Mouse (Mus musculus) layer of hippocampus, adult 2 months (tissue): ENCODE data around the gene Fli1. TPM values are rescaled to one million over a fixed set of nuclear protein-coding genes. Genes with fewer than 3 reads are reported as not detected.

Experiments used
- DNase-seq, 2 experiments: peaks; one replicate each; pipeline ENCODE4 v3.0.0; 2022; ENCODE audit warnings: low spot score in 2 of 2
- H3K27ac ChIP-seq: fragments of 200-600 bp; 2 replicates; pipeline ENCODE4 v1.8.1; 2022
- H3K4me3 ChIP-seq: fragments of 200-600 bp; 2 replicates; pipeline ENCODE4 v1.8.1; 2022; ENCODE audit warnings: mild to moderate bottlenecking
- CTCF ChIP-seq: fragments of 200-600 bp; conservative IDR thresholded peaks from 2 replicates; pipeline ENCODE4 v1.8.1; 2022; ENCODE audit warnings: antibody characterized with exemption, mild to moderate bottlenecking, moderate library complexity
- total RNA-seq, 2 experiments: library from RNA; stranded (reverse); gene quantifications; 2 replicates each; pipeline ENCODE4 v1.2.3; 2021

Fli1 gene
- total RNA-seq, 2 experiments from 2014 or later = 4.0 to 4.3 TPM

- Histone ChIP-seq H3K4me3 (no peak overlapping the region), H3K27ac (no peak overlapping the region)
- DNase-seq = no peak
- no peak for TF ChIP-seq CTCF
Observed at GRCm38 (mm10) chr9:32500063-32500462, 42.6 kb downstream of the Fli1 start.

- Histone ChIP-seq H3K27ac (no peak overlapping the region), H3K4me3 (no peak overlapping the region)
- TF ChIP-seq CTCF = no peak
- no peak for DNase-seq
Observed at GRCm38 (mm10) chr9:32499469-32499868, 43.2 kb downstream of the Fli1 start.

- Histone ChIP-seq H3K4me3 (no peak overlapping the region), H3K27ac (no peak overlapping the region)
- TF ChIP-seq CTCF = no peak
- DNase-seq = no peak
Observed at GRCm38 (mm10) chr9:32495643-32495997, 47.0 kb downstream of the Fli1 start.

GRCm38 (mm10) chr9:32494891-32495642 lies 47.6 kb downstream of the Fli1 start:
- no peak overlapping the region for H3K27ac ChIP-seq
- TF ChIP-seq CTCF = no peak
- no peak for DNase-seq
- H3K4me3 ChIP-seq = no peak overlapping the region

- TF ChIP-seq CTCF = peak; percentile 43
- no peak for DNase-seq
- Histone ChIP-seq H3K27ac (no peak overlapping the region), H3K4me3 (no peak overlapping the region)
Observed at GRCm38 (mm10) chr9:32493588-32494423, 48.9 kb downstream of the Fli1 start.

GRCm38 (mm10) chr9:32492753-32493152 lies 49.9 kb downstream of the Fli1 start:
- no peak for DNase-seq
- Histone ChIP-seq H3K27ac (no peak overlapping the region), H3K4me3 (no peak overlapping the region)
- TF ChIP-seq CTCF = no peak

- no peak overlapping the region for H3K4me3 ChIP-seq
- TF ChIP-seq CTCF = no peak
- no peak for DNase-seq
- H3K27ac ChIP-seq = no peak overlapping the region
Observed at GRCm38 (mm10) chr9:32491484-32491883, 51.2 kb downstream of the Fli1 start.

- no peak for DNase-seq
- Histone ChIP-seq H3K27ac (no peak overlapping the region), H3K4me3 (no peak overlapping the region)
- TF ChIP-seq CTCF = no peak
Observed at GRCm38 (mm10) chr9:32489794-32490358, 52.8 kb downstream of the Fli1 start.

- DNase-seq = no peak
- TF ChIP-seq CTCF = no peak
- no peak overlapping the region for H3K4me3 ChIP-seq
- no peak overlapping the region for H3K27ac ChIP-seq
Observed at GRCm38 (mm10) chr9:32489315-32489714, 53.3 kb downstream of the Fli1 start.

GRCm38 (mm10) chr9:32488627-32489026 lies 54.0 kb downstream of the Fli1 start:
- DNase-seq = no peak
- TF ChIP-seq CTCF = no peak
- Histone ChIP-seq H3K4me3 (no peak overlapping the region), H3K27ac (no peak overlapping the region)

- Histone ChIP-seq H3K27ac (no peak overlapping the region), H3K4me3 (no peak overlapping the region)
- DNase-seq = no peak
- TF ChIP-seq CTCF = no peak
Observed at GRCm38 (mm10) chr9:32487823-32488222, 54.8 kb downstream of the Fli1 start.

GRCm38 (mm10) chr9:32487401-32487800 lies 55.3 kb downstream of the Fli1 start:
- no peak overlapping the region for H3K4me3 ChIP-seq
- no peak for TF ChIP-seq CTCF
- H3K27ac ChIP-seq = no peak overlapping the region
- no peak for DNase-seq

GRCm38 (mm10) chr9:32480418-32480817 lies 62.2 kb downstream of the Fli1 start:
- Histone ChIP-seq H3K27ac (no peak overlapping the region), H3K4me3 (no peak overlapping the region)
- TF ChIP-seq CTCF = no peak
- DNase-seq = no peak
